Mouse (Mus musculus) forebrain, embryonic 11.5 days (tissue): Measurements from ENCODE around the gene Sos2. TPM values are rescaled to one million over a fixed set of nuclear protein-coding genes. Genes with fewer than 3 reads are reported as not detected.
"Not testable (repeated sequence)": the region's sequence is repeated elsewhere in the genome, so short reads cannot be mapped to it uniquely, and the experiment has no call there.

Experiments used
- ATAC-seq: fragments of 200-750 bp; cut with Nextera tagmentation; replicated peaks from 2 replicates; pipeline ENCODE4 v1.8.0; 2017; ENCODE audit warnings: moderate TSS enrichment; ENCODE audit not compliant: low FRiP score
- DNase-seq: peaks from one replicate; pipeline ENCODE4 v3.0.0-alpha.2; 2017; ENCODE audit warnings: low spot score
- H3K27ac ChIP-seq: fragments of 300-500 bp; sonication (generic); 2 replicates; pipeline ENCODE4 v1.5.1; 2014; ENCODE audit warnings: low read depth, low read length
- H3K27me3 ChIP-seq: fragments of 300-500 bp; sonication (generic); 2 replicates; pipeline ENCODE4 v1.6.1; 2014; ENCODE audit warnings: mild to moderate bottlenecking, low read length, mixed read lengths; ENCODE audit not compliant: control insufficient read depth, insufficient read depth
- H3K36me3 ChIP-seq: fragments of 300-500 bp; sonication (generic); 2 replicates; pipeline ENCODE4 v1.6.1; 2014; ENCODE audit warnings: mild to moderate bottlenecking, low read length, moderate library complexity, mixed read lengths; ENCODE audit not compliant: control insufficient read depth, insufficient read depth
- H3K4me1 ChIP-seq: fragments of 300-500 bp; sonication (generic); replicated peaks from 2 replicates; pipeline ENCODE4 v1.6.1; 2014; ENCODE audit warnings: low read length, mixed read lengths; ENCODE audit not compliant: control insufficient read depth, insufficient read depth
- H3K4me2 ChIP-seq: fragments of 300-500 bp; sonication (generic); 2 replicates; pipeline ENCODE4 v1.6.1; 2014; ENCODE audit warnings: low read depth, mild to moderate bottlenecking, low read length, moderate library complexity, mixed read lengths; ENCODE audit not compliant: severe bottlenecking
- H3K4me3 ChIP-seq: fragments of 300-500 bp; sonication (generic); 2 replicates; pipeline ENCODE4 v1.5.1; 2014; ENCODE audit warnings: low read depth, low read length
- H3K9ac ChIP-seq: fragments of 300-500 bp; sonication (generic); 2 replicates; pipeline ENCODE4 v1.6.1; 2014; ENCODE audit warnings: low read length
- H3K9me3 ChIP-seq: fragments of 300-500 bp; sonication (generic); 2 replicates; pipeline ENCODE4 v1.6.1; 2016; ENCODE audit warnings: low read length, mixed read lengths; ENCODE audit not compliant: control insufficient read depth
- WGBS: fragments of 180-500 bp; shearing (Covaris S2); extraction: QIAGEN DNeasy Blood & Tissue Kit; methylation state at CpG from one replicate; pipeline ENCODE4 v1.1.7; 2014; 5-methylcytosine and 5-hydroxymethylcytosine counted together
- polyA plus RNA-seq: library from polyadenylated mRNA; unstranded; fragments of >200 nt; fragmentation: Nextera tagmentation; extraction: Ambion mirVana; gene quantifications from 2 replicates; pipeline ENCODE4 v1.2.1, GENCODE M21; 2014

Gene Sos2
- polyA plus RNA-seq, 1 experiment from 2014 or later, result 13.3 TPM

DNA sequence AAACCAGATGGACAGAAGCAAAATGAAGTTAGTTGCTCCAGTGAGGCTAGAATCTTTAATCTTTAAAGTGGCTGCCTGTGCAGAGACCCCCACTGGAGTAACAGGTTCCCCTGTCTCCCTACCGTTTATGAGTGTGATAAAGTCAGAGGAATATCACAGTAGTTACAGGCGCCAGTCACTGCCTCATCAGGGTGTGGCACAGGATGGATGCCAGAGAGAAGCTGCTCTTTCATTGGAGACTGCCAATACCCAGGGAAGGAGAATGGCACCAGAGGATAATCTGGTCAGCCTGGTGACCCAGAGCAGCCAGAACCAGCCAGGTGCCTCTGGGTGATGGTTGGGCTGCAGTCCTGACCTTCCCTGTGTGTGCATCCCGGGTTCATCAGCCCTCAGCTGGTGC, 113.4 kb downstream of the Sos2 start:
- WGBS, result 89% methylated on average over 3 of the region's 3 CpGs
- Histone ChIP-seq H3K9me3 (no peaks in the 10 kb centered on the region), H3K9ac (no peak overlapping the region), H3K27ac (no peak overlapping the region), H3K27me3 (no peaks in the 10 kb centered on the region), H3K4me2 (no peak overlapping the region), H3K36me3 (no peaks in the 10 kb centered on the region), H3K4me1 (no peaks in the 10 kb centered on the region), H3K4me3 (no peak overlapping the region)
- DNase-seq, result no peak
- ATAC-seq, result no peak

DNA sequence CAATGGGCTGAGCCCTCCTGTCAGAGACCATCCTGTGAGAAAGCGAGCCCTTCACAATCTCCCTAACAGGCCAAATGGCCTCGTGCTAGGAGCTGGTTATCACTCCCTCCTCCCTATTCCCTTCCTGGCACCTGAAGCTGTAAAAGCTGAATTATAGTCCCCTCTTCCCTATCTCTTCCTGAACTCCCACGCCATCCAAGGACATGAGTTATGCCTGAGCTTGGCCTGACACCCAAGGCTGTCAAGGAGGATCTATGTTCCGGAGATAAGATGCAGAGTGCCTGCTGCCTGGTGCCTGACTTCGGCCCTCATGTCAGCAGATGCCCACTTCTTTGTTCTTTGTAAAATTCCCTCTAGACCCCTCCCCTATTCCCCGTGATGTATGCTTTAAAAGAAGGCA, 120.6 kb downstream of the Sos2 start:
- not testable (repeated sequence) for H3K9me3 ChIP-seq, H3K4me2 ChIP-seq, H3K27me3 ChIP-seq, H3K36me3 ChIP-seq, ATAC-seq, DNase-seq, H3K27ac ChIP-seq, H3K9ac ChIP-seq, H3K4me1 ChIP-seq, H3K4me3 ChIP-seq
- 88% methylated on average over 6 of the region's 6 CpGs for WGBS

DNA sequence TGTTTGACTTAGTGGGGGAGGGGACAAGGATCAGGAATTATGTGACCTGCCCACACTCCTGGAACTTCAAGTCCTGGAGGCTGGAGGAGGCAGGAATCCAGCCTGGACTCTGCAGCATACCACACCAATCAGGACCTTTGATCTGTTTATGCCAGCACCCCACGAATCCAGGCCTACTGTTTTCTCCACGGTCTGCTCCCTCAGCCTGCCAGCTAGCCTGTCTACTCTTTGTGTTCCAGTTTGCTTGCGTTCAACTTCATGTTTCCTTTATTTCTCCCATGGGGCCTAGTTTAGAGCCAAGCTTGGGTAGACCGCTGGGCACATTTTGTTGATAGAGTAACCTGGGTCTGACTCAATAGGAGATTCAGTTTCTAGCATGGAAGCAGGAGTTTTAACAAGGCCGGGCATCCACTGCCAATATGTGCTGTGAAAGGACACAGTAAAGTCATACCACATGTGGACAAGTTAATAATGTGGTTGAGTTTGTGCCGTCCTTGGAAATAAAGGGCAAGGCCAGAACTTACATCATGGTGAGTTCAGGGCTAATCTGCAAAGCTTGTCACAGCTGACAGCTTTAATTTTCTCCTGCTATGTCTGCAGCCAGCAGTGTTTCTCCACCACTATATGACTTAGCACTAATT, 125.3 kb downstream of the Sos2 start:
- no peaks in the 10 kb centered on the region for H3K36me3 ChIP-seq
- H3K9me3 ChIP-seq, result no peaks in the 10 kb centered on the region
- H3K27me3 ChIP-seq, result no peaks in the 10 kb centered on the region
- H3K9ac ChIP-seq, result no peak overlapping the region
- no peak overlapping the region for H3K4me3 ChIP-seq
- no peak overlapping the region for H3K27ac ChIP-seq
- DNase-seq, result no peak
- no peak for ATAC-seq
- H3K4me1 ChIP-seq, result no peaks in the 10 kb centered on the region
- WGBS, result 63% methylated on average over 6 of the region's 6 CpGs
- no peak overlapping the region for H3K4me2 ChIP-seq

DNA sequence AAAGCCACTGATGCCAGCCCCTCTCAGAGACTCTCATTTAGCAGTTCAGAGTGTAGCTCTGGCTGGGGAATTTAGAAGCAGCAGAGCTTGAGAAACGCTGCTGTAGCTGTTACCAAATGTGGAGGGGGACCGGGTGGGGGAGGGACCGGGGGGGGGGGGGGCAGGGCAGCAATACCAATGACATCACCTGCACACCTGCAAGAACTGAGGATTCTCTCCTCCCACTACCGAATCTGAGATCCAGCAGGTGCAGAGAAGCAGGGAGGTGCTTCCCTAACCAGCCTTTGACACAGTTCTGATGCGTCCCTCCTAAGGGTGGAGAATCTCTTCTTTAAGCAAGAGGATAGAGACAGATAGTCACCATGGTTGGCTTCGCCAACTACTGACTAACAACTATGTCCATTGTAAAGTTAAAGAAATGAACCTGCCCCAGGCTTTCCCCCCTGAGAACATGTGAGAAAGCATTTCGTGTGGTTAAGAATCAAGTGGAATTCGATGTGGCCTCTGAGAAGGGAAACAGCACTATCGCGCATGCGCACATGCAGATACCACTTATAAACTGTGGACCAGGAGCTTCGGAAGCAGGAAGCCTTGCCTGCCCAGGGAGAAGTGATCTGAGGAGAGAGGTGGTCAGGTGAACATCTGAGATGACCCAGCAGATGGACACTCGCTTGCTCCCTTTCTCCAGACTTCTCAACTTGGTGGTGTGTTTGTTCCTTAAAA, 136.0 kb downstream of the Sos2 start:
- Histone ChIP-seq H3K9me3 (no peaks in the 10 kb centered on the region), H3K36me3 (no peaks in the 10 kb centered on the region), H3K4me2 (no peak overlapping the region), H3K27ac (no peak overlapping the region), H3K4me3 (no peak overlapping the region), H3K4me1 (no peaks in the 10 kb centered on the region), H3K9ac (no peak overlapping the region), H3K27me3 (no peaks in the 10 kb centered on the region)
- DNase-seq (no peak), ATAC-seq (no peak)
- 84% methylated on average over 12 of the region's 13 CpGs for WGBS

DNA sequence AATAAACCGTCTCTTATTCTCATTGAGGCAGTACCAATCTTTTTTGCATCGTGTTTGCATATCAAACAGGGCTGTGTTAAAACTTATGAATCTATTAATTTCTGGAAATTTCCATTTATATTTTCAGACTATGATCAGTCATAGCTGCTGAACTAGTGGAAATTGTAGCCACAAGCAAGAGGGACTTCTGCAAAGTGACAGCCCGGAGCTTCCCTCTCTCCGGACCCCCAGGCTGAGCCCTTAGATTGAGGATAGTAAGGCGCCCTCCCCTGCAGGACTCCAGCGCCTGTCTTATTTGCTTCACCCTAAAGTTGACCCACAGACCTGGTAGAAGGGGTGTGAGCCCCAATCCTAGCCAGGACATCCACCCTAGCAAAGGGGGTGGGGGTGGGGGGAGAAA, 136.7 kb downstream of the Sos2 start:
- WGBS, result 89% methylated on average over 6 of the region's 6 CpGs
- H3K4me2 ChIP-seq, result no peak overlapping the region

DNA sequence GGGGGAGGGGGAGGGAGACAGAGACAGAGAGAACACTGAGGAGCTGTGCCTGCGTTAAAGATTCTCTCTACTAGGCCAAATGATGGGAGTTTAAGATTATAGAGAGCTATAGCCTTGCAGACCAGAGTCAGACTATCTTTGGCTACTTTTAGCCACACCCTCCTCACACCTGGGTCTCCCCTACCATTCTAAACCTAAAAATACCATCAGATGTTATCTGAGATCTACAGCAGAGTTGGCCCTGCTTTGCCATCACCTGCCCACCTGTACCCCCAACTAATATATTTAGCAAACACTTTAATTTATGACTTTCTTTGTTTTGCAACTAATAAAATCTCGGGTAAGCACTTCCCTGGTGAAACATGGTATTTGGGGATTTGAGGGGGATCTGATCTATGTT, 137.1 kb downstream of the Sos2 start:
- 57% methylated on average over 2 of the region's 2 CpGs for WGBS
- H3K27ac ChIP-seq, result no peak overlapping the region
- DNase-seq (no peak), ATAC-seq (no peak)
- no peaks in the 10 kb centered on the region for H3K36me3 ChIP-seq
- no peaks in the 10 kb centered on the region for H3K27me3 ChIP-seq
- no peak overlapping the region for H3K4me3 ChIP-seq
- H3K4me1 ChIP-seq, result no peaks in the 10 kb centered on the region
- H3K4me2 ChIP-seq, result no peak overlapping the region
- H3K9ac ChIP-seq, result no peak overlapping the region
- H3K9me3 ChIP-seq, result no peaks in the 10 kb centered on the region

More for the DNA sequence above, 136.7 kb downstream of the Sos2 start:
- H3K27me3 ChIP-seq, result no peaks in the 10 kb centered on the region
- H3K9me3 ChIP-seq, result no peaks in the 10 kb centered on the region
- no peaks in the 10 kb centered on the region for H3K4me1 ChIP-seq
- no peaks in the 10 kb centered on the region for H3K36me3 ChIP-seq
- no peak for DNase-seq
- H3K4me3 ChIP-seq, result no peak overlapping the region
- ATAC-seq, result no peak
- H3K27ac ChIP-seq, result no peak overlapping the region
- H3K9ac ChIP-seq, result no peak overlapping the region

DNA sequence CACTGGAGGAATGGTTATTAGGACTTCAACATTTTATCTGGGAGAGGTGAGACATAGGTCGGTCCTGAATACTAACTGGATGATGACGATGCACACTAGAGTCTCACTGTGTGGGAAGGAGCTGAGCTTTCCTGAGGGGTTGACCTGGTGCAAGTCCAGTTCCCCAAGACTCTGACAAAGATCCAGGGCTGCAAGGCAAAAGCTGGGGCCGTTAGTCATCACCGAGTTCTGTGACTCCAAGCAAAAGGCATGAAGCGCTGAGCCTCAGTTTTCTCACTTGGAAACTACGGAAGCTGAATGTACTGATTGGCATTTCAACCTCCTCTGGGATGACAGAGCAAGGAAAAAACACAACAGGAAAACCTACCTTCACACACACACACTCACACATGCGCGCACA, 139.3 kb downstream of the Sos2 start:
- Histone ChIP-seq H3K4me1 (peaks cover 4% of the 10 kb centered on the region; the same call in 1 of the 2 replicates), H3K9me3 (no peaks in the 10 kb centered on the region), H3K27ac (no peak overlapping the region), H3K4me3 (no peak overlapping the region), H3K36me3 (no peaks in the 10 kb centered on the region), H3K9ac (no peak overlapping the region), H3K4me2 (no peak overlapping the region), H3K27me3 (no peaks in the 10 kb centered on the region; the same call in 1 of the 2 replicates)
- ATAC-seq, result no peak
- 95% methylated on average over 8 of the region's 8 CpGs for WGBS
- DNase-seq, result no peak

DNA sequence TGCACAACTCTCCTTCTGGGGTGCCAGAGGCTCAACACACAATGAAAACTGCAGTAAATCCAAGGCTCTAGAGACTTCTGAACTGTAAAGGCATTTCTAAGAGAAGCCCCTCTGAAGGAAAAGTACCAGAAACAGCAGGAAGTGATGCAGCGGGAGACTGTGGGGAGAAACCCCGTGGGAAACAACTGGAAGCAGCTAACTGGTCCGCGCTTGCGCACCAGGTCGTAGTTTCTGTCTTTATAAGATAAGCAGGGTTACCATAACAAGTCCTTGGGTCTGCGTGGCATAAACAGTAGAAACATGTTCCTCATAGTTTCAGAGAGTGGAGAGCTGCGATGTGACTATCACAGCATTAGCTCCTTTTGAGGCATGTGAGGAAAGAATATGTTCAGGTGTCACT, 140.0 kb downstream of the Sos2 start:
- no peaks in the 10 kb centered on the region for H3K9me3 ChIP-seq
- no peaks in the 10 kb centered on the region for H3K36me3 ChIP-seq
- peaks cover 4% of the 10 kb centered on the region; the same call in 1 of the 2 replicates for H3K4me1 ChIP-seq
- DNase-seq (no peak), ATAC-seq (no peak)
- H3K27ac ChIP-seq, result no peak overlapping the region
- no peak overlapping the region for H3K4me3 ChIP-seq
- H3K27me3 ChIP-seq, result no peaks in the 10 kb centered on the region; the same call in 1 of the 2 replicates
- no peak overlapping the region for H3K9ac ChIP-seq
- H3K4me2 ChIP-seq, result no peak overlapping the region
- 78% methylated on average over 8 of the region's 8 CpGs for WGBS

DNA sequence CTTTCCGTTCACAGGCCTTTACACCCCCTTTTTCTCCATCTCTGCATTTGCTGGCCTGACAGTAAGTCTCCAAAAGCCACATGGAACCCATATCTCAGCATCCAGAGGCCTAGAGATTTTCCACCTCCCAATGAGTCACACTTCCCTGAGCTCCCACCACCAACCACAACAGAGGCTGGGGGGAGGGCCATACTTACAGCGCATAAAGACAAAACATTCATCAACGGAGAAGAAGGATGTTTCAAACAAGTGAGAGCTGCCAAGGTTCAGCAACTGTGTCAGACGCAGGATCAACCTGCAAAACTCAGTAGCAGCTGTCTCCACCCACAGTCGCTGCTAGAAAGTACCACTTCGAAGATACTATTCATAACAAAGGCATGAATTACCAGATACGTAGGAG, 142.3 kb downstream of the Sos2 start:
- no peak for DNase-seq
- no peak overlapping the region for H3K4me2 ChIP-seq
- 65% methylated on average over 7 of the region's 7 CpGs for WGBS
- H3K36me3 ChIP-seq, result no peaks in the 10 kb centered on the region
- H3K4me3 ChIP-seq, result no peak overlapping the region
- H3K27ac ChIP-seq, result no peak overlapping the region
- no peaks in the 10 kb centered on the region; the same call in 1 of the 2 replicates for H3K27me3 ChIP-seq
- no peak overlapping the region for H3K9ac ChIP-seq
- no peaks in the 10 kb centered on the region for H3K9me3 ChIP-seq
- ATAC-seq, result no peak
- peaks cover 4% of the 10 kb centered on the region; the same call in 1 of the 2 replicates for H3K4me1 ChIP-seq
